Mouse (Mus musculus) myocyte (in vitro differentiated cells): ENCODE measurements at regions not wholly inside any gene's neighbourhood (a gene's known extent, or its start where the extent isn't known, plus 50 kb on each side); places are given as distances from the start of the nearest gene placed in this dataset.

Experiments
- CEBPB ChIP-seq: IDR thresholded peaks from 2 replicates; pipeline ENCODE4 v1.6.1; 2011; ENCODE audit warnings: mild to moderate bottlenecking, moderate library complexity; ENCODE audit not compliant: poor library complexity, insufficient read depth, severe bottlenecking
- E2F4 ChIP-seq: IDR thresholded peaks from one replicate; pipeline ENCODE4 v1.6.1; 2011; ENCODE audit warnings: mild to moderate bottlenecking, control low read depth, moderate library complexity; ENCODE audit not compliant: insufficient read depth
- MAX ChIP-seq: IDR thresholded peaks from one replicate; pipeline ENCODE4 v1.6.1; 2011; ENCODE audit warnings: low read depth, mild to moderate bottlenecking, control low read depth
- MYOD1 ChIP-seq, 3 experiments: IDR thresholded peaks; one replicate each; pipeline ENCODE4 v1.6.1; 2011; ENCODE audit warnings: control low read depth in 2 of 3, low read depth in 2 of 3, mild to moderate bottlenecking in 2 of 3, moderate library complexity in 1 of 3; ENCODE audit not compliant: insufficient read length in 2 of 3, control insufficient read depth in 1 of 3
- POLR2A ChIP-seq: IDR thresholded peaks from one replicate; pipeline ENCODE4 v1.6.1; 2011; ENCODE audit warnings: low read depth, mild to moderate bottlenecking, control low read depth, moderate library complexity; ENCODE audit not compliant: insufficient read length
- POLR2AphosphoS2 ChIP-seq: IDR thresholded peaks from one replicate; pipeline ENCODE4 v1.6.1; 2011; ENCODE audit warnings: low read depth, control low read depth; ENCODE audit not compliant: insufficient read length
- REST ChIP-seq: IDR thresholded peaks from one replicate; pipeline ENCODE4 v1.6.1; 2011; ENCODE audit warnings: mild to moderate bottlenecking, control low read depth, moderate library complexity; ENCODE audit not compliant: insufficient read depth, insufficient read length
- TCF12 ChIP-seq: IDR thresholded peaks from one replicate; pipeline ENCODE4 v1.6.1; 2011; ENCODE audit warnings: mild to moderate bottlenecking, control low read depth; ENCODE audit not compliant: poor library complexity, insufficient read depth, severe bottlenecking
- TCF3 ChIP-seq: IDR thresholded peaks from one replicate; pipeline ENCODE4 v1.6.1; 2011; ENCODE audit warnings: low read depth, control low read depth; ENCODE audit not compliant: insufficient read length
- USF1 ChIP-seq: IDR thresholded peaks from one replicate; pipeline ENCODE4 v1.6.1; 2011; ENCODE audit warnings: low read depth, mild to moderate bottlenecking, control low read depth, moderate library complexity

DNA sequence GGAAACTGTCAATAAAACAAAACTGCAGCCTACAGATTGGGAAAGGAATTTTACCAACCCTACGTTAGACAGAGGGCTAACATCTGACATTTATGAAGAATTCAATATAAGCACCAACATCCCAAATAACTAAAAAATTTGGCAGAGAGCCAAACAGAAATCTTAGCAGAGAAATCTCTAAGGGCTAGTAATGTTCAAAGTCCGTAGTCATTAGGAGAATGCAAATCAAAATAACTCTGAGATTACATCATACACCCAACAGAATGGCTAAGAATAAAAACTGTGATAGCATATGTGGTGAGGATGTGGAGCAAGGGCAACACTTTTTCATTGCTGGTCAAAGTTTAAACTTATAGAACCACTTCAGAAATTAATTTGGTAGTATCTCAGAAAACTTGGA lies 982.4 kb upstream of the Adcyap1 start:
- TF ChIP-seq CEBPB (no peak), TCF3 (no peak), REST (no peak), POLR2A (no peak), USF1 (no peak), E2F4 (no peak), MYOD1 (IDR thresholded peaks at IDR 0.05; ENCODE audit: control insufficient read depth in 1 of 3, insufficient read length in 2 of 3, low read depth in 2 of 3) (no peak), MAX (no peak), TCF12 (no peak), POLR2AphosphoS2 (no peak)
